In genomic region chr8:79153201-79153600, GRCm38 (mm10) we compare ENCODE assay signal across 24 mouse cellular contexts.
A peak's percentile ranks its signal among the peaks of the same experiment; 100 is the strongest.
DNase-seq lines count a peak whose midpoint lies in the region; TF ChIP-seq lines count a peak whose summit lies in the region.
"Had no signal": no experiment of that assay in that cellular context is flagged by ENCODE, and none has a peak within 500 bp of the region (broad histone marks: within the 10 kb centered on the region; RNA-seq: fewer than 3 reads in every experiment).

No protein-coding gene starts in this region.

- peak overlapping the region; percentile 58 for H3K27ac ChIP-seq in CH12.LX (ENCODE audit: insufficient read depth, low read depth)
- H3K27ac ChIP-seq in small intestine, adult 2 months (ENCODE audit: insufficient read depth, low read depth, low read length) = peak overlapping the region; percentile 78
- H3K27ac ChIP-seq: embryonic facial prominence, embryonic 10.5 days; embryonic facial prominence, embryonic 13.5 days; forebrain, embryonic 12.5 days; forebrain, embryonic 15.5 days; heart, adult 2 months; hindbrain, embryonic 13.5 days; hindbrain, postnatal 0 days had no signal

- no peak for TF ChIP-seq CTCF in CH12.LX (conservative IDR thresholded peaks at IDR 0.05 in 1 of 2, IDR thresholded peaks at IDR 0.05 in 1 of 2; ENCODE audit: low read depth in 2 of 2, low read length in 2 of 2)
- TF ChIP-seq CTCF in small intestine, adult 2 months (IDR thresholded peaks at IDR 0.05; ENCODE audit: extremely low read depth, insufficient read length, insufficient replicate concordance, low read depth, low read length) = no peak

- peaks cover 10 to 51% of the 10 kb centered on the region in 2 experiments for H3K36me3 ChIP-seq in CH12.LX (replicated peaks in 1 of 2; ENCODE audit: control insufficient read depth in 1 of 2, insufficient read depth in 1 of 2, low read length in 1 of 2)
- H3K36me3 ChIP-seq in small intestine, adult 2 months (ENCODE audit: control insufficient read depth, insufficient read depth, low read length) = peaks cover 3% of the 10 kb centered on the region; the same call in 1 of the 2 replicates

- no peak overlapping the region for H3K4me2 ChIP-seq in CH12.LX (ENCODE audit: insufficient read depth, low read depth, poor library complexity, severe bottlenecking)
- H3K4me2 ChIP-seq: embryonic facial prominence, embryonic 13.5 days; forebrain, embryonic 12.5 days; forebrain, embryonic 15.5 days; heart, embryonic 11.5 days; hindbrain, embryonic 13.5 days had no signal

- H3K4me3 ChIP-seq in CH12.LX (replicated peaks in 1 of 3; ENCODE audit: low read depth in 2 of 3, low read length in 2 of 3, poor library complexity in 1 of 3) = no peak overlapping the region
- H3K4me3 ChIP-seq in small intestine, adult 2 months (ENCODE audit: low read depth, low read length) = no peak overlapping the region
- H3K4me3 ChIP-seq: embryonic facial prominence, embryonic 10.5 days; embryonic facial prominence, embryonic 13.5 days; erythroblast, embryonic 14.5 days; forebrain, embryonic 12.5 days; forebrain, embryonic 15.5 days; heart, adult 2 months; hindbrain, embryonic 13.5 days had no signal

- H3K9ac ChIP-seq in CH12.LX (ENCODE audit: insufficient read depth, low read depth) = 0 out of 2 replicates have a peak overlapping the region, but pooled peaks have one; percentile 0
- H3K9ac ChIP-seq: embryonic facial prominence, embryonic 13.5 days; forebrain, embryonic 12.5 days; forebrain, embryonic 15.5 days; hindbrain, embryonic 13.5 days had no signal

- no peak for TF ChIP-seq POLR2A in CH12.LX (IDR thresholded peaks at IDR 0.05; ENCODE audit: low read depth, low read length)
- no peak for TF ChIP-seq POLR2A in small intestine, adult 2 months (IDR thresholded peaks at IDR 0.05; ENCODE audit: low read depth, low read length)

- 52% methylated on average over 1 of the region's 1 CpGs for WGBS in small intestine, adult 2 months

- in situ Hi-C loops in CH12.LX (cut with MboI; ENCODE audit: low pct_ligation_motif_present, low pct_unique_long_range_greater_than_20kb, low sequenced_read_pairs) = no loop called here

- peaks cover 57 to 95% of the 10 kb centered on the region in 2 experiments for H3K4me1 ChIP-seq in CH12.LX (ENCODE audit: control insufficient read depth in 1 of 2, insufficient read depth in 2 of 2)
- peaks cover 30% of the 10 kb centered on the region for H3K4me1 ChIP-seq in small intestine, adult 2 months (ENCODE audit: control insufficient read depth, insufficient read depth, insufficient read length, low read length)
- H3K4me1 ChIP-seq: forebrain, embryonic 12.5 days; forebrain, embryonic 15.5 days; hindbrain, embryonic 13.5 days had no signal

- H3K9me3 ChIP-seq in CH12.LX (replicated peaks; ENCODE audit: low read length) = no peaks in the 10 kb centered on the region
- H3K9me3 ChIP-seq: embryonic facial prominence, embryonic 10.5 days; embryonic facial prominence, embryonic 13.5 days; forebrain, embryonic 12.5 days; forebrain, embryonic 15.5 days; hindbrain, embryonic 13.5 days had no signal

- H3K27me3 ChIP-seq in CH12.LX (replicated peaks) = no peaks in the 10 kb centered on the region
- no peaks in the 10 kb centered on the region; the same call in 1 of the 2 replicates for H3K27me3 ChIP-seq in small intestine, adult 2 months (ENCODE audit: control insufficient read depth, insufficient read depth, low read length)
- H3K27me3 ChIP-seq: embryonic facial prominence, embryonic 13.5 days; forebrain, embryonic 12.5 days; forebrain, embryonic 15.5 days; hindbrain, embryonic 13.5 days had no signal

- TF ChIP-seq EP300 in CH12.LX (IDR thresholded peaks at IDR 0.05; ENCODE audit: low read length) = no peak

- TF ChIP-seq RAD21 in CH12.LX (IDR thresholded peaks at IDR 0.05; ENCODE audit: low read depth, low read length) = no peak

- peak; percentile 29 for DNase-seq in kidney, adult 11 months
- no peak for DNase-seq in kidney, postnatal 4 days
- peak; percentile 33 to 51 for DNase-seq in kidney, postnatal 25 days
- DNase-seq in kidney, postnatal 14 days = no peak
- no peak for DNase-seq in CH12.LX (ENCODE audit: extremely low read depth)
- DNase-seq: adrenal gland, adult 8-10 months; adrenal gland, postnatal 25 days; cerebellum, adult 11-12 months; cerebellum, adult 8-10 months; cerebellum, postnatal 10 days; cerebellum, postnatal 36 days; embryo, embryonic 11 days; gastrocnemius, postnatal 10 days; gastrocnemius, postnatal 36 days; heart, adult 2 months had no signal

- dilution Hi-C loops in CH12.LX (cut with MboI; ENCODE audit: extremely low pct_ligation_motif_present, extremely low pct_unique_long_range_greater_than_20kb, low sequenced_read_pairs) = no loop called here

- no peaks in the 10 kb centered on the region for H3K79me2 ChIP-seq in CH12.LX (replicated peaks; ENCODE audit: control insufficient read depth, extremely low read depth, insufficient read depth, poor library complexity, severe bottlenecking)

TF ChIP-seq in CH12.LX, 34 proteins besides CTCF, POLR2A, EP300 and RAD21:
- TF ChIP-seq IRF4 (IDR thresholded peaks at IDR 0.05; ENCODE audit: low read depth, low read length) = no peak
- TF ChIP-seq USF2 (conservative IDR thresholded peaks at IDR 0.05; ENCODE audit: low read depth, low read length) = no peak
- TF ChIP-seq ZMIZ1 (IDR thresholded peaks at IDR 0.05; ENCODE audit: low read depth, low read length) = no peak
- TF ChIP-seq MAFK (IDR thresholded peaks at IDR 0.05; ENCODE audit: insufficient replicate concordance, low read length) = no peak
- no peak for TF ChIP-seq MAZ (IDR thresholded peaks at IDR 0.05; ENCODE audit: low read depth, low read length)
- no peak for TF ChIP-seq KAT2A (IDR thresholded peaks at IDR 0.05; ENCODE audit: insufficient replicate concordance, low read length)
- no peak for TF ChIP-seq ETS1 (conservative IDR thresholded peaks at IDR 0.05; ENCODE audit: low read depth, low read length)
- TF ChIP-seq SMC3 (IDR thresholded peaks at IDR 0.05; ENCODE audit: low read depth, low read length) = no peak
- no peak for TF ChIP-seq ZKSCAN1 (IDR thresholded peaks at IDR 0.05; ENCODE audit: borderline replicate concordance, low read depth, low read length)

Comparison
In these comparisons a context has a peak if more than half of its experiments do, and no peak if none do; other contexts are left out.
1. DNase-seq: peak in kidney, adult 11 months (single experiment) and kidney, postnatal 25 days (2 of 2); none in kidney, postnatal 4 days (0 of 2), kidney, postnatal 14 days (single experiment) and CH12.LX (single experiment).